Mouse (Mus musculus) thymus, adult 2 months (tissue): ENCODE measurements at regions not wholly inside any gene's neighbourhood (a gene's known extent, or its start where the extent isn't known, plus 50 kb on each side); places are given as distances from the start of the nearest gene placed in this dataset.

Source experiments
- CTCF ChIP-seq: fragments of 200-500 bp; IDR thresholded peaks from 2 replicates; pipeline ENCODE4 v1.5.1; 2012; ENCODE audit warnings: mild to moderate bottlenecking, control low read depth, low read length, moderate library complexity, borderline replicate concordance; ENCODE audit not compliant: control insufficient read depth, poor library complexity, insufficient read depth; ENCODE audit errors: extremely low read depth
- POLR2A ChIP-seq: fragments of 200-500 bp; IDR thresholded peaks from 2 replicates; pipeline ENCODE4 v1.6.1; 2012; ENCODE audit warnings: mild to moderate bottlenecking, low read length, control low read depth, moderate library complexity; ENCODE audit not compliant: control insufficient read depth, poor library complexity, insufficient read depth; ENCODE audit errors: extremely low read depth

GRCm38 (mm10) chr16:67735398-67735797 lies 114.7 kb upstream of the Cadm2 start:
- TF ChIP-seq POLR2A (no peak), CTCF (no peak)
